Mouse (Mus musculus): ENCODE results near the gene Lgals7.

GRCm38 (mm10) chr7:28822993-28823903 lies 40.4 kb upstream of the Lgals7 start:
- no peak for TF ChIP-seq CTCF (IDR thresholded peaks at IDR 0.05; ENCODE audit: low read depth, low read length)
- no peak for TF ChIP-seq POLR2A (IDR thresholded peaks at IDR 0.05; ENCODE audit: borderline replicate concordance, low read depth, low read length)
